13 mouse cellular contexts compared by ENCODE assay signal in the genomic region with DNA sequence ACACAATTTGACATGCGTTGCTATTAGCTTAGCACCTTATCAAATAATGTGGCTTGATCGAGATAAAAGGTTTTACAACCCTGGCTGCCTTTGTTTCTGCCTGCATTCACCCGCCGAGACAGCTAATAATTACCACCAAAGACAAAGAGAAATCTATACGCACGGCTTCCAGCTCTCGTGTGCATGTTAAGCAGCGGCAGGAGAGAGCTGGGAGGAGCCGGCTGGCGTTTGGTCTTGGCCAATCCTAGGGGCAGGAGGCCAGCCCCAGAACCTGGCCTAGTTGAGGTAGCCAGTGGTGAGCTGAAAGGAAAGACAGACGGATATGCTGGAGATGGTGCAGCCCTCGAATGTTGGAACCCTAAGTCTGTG.
A peak's percentile ranks its signal among the peaks of the same experiment; 100 is the strongest.
DNase-seq lines count a peak whose midpoint lies in the region; ATAC-seq and TF ChIP-seq lines count a peak whose summit lies in the region.
"Had no signal": no experiment of that assay in that cellular context is flagged by ENCODE, and none has a peak within 500 bp of the region (broad histone marks: within the 10 kb centered on the region; RNA-seq: fewer than 3 reads in every experiment).

No protein-coding gene starts in this region.

- TF ChIP-seq CTCF in forebrain, postnatal 0 days (IDR thresholded peaks at IDR 0.05; ENCODE audit: low read depth): no peak
- no peak for TF ChIP-seq CTCF in left cerebral cortex, adult 2 months (IDR thresholded peaks at IDR 0.05)

- H3K27ac ChIP-seq in forebrain, embryonic 11.5 days (ENCODE audit: low read depth, low read length): peak overlapping the region; percentile 73
- peak overlapping the region; percentile 79 for H3K27ac ChIP-seq in forebrain, postnatal 0 days (ENCODE audit: low read depth, low read length)
- peak overlapping the region; percentile 45 for H3K27ac ChIP-seq in midbrain, embryonic 11.5 days (ENCODE audit: low read depth, low read length)
- no peak overlapping the region for H3K27ac ChIP-seq in left cerebral cortex, adult 2 months

- ATAC-seq in forebrain, embryonic 11.5 days (replicated peaks; ENCODE audit: low FRiP score): 0 out of 2 replicates have a peak, but pooled peaks have one; percentile 49
- ATAC-seq in forebrain, postnatal 0 days: peak; percentile 63
- no peak for ATAC-seq in midbrain, embryonic 11.5 days (ENCODE audit: low FRiP score)
- no peak for ATAC-seq in erythroid progenitor cell, adult 5-6 weeks (replicated peaks; ENCODE audit: low FRiP score, poor library complexity, severe bottlenecking)

- WGBS in forebrain, embryonic 11.5 days: 37% methylated on average over 12 of the region's 12 CpGs
- 13% methylated on average over 12 of the region's 12 CpGs for WGBS in forebrain, postnatal 0 days
- 75% methylated on average over 12 of the region's 12 CpGs for WGBS in midbrain, embryonic 11.5 days

- intact Hi-C loops in left cerebral cortex, adult 2 months (cut with DNase I): loop anchor here (2.0 kb wide), 1 partner anchor 150 kb away; no protein-coding TSS in a partner anchor
- intact Hi-C loops in left cerebral cortex, postnatal 36 days (cut with DNase I): no loop called here

- DNase-seq in forebrain, embryonic 11.5 days (ENCODE audit: low spot score): peak; percentile 72
- DNase-seq in forebrain, postnatal 0 days: peak; percentile 71
- DNase-seq in midbrain, embryonic 11.5 days (ENCODE audit: low spot score, missing footprints): no peak
- peak; percentile 31 for DNase-seq in retina, embryonic 14.5 days (ENCODE audit: low spot score)
- no peak for DNase-seq in left cerebral cortex, adult 2 months (ENCODE audit: extremely low spot score in 1 of 2, low spot score in 2 of 2)
- DNase-seq in left cerebral cortex, postnatal 36 days (ENCODE audit: low spot score in 2 of 2): no peak
- DNase-seq: adrenal gland, postnatal 14 days; gastrocnemius, postnatal 36 days; kidney, adult 8-10 months; liver; thymus, postnatal 36 days had no signal

- peak overlapping the region; percentile 5; the same call in 1 of the 2 replicates for H3K9ac ChIP-seq in forebrain, embryonic 11.5 days (ENCODE audit: low read length)
- H3K9ac ChIP-seq in forebrain, postnatal 0 days: no peak overlapping the region
- H3K9ac ChIP-seq in midbrain, embryonic 11.5 days (ENCODE audit: low read length): no peak overlapping the region

- peaks cover 14% of the 10 kb centered on the region for H3K4me1 ChIP-seq in forebrain, embryonic 11.5 days (replicated peaks; ENCODE audit: control insufficient read depth, insufficient read depth, low read length)
- peaks cover 15% of the 10 kb centered on the region for H3K4me1 ChIP-seq in forebrain, postnatal 0 days (ENCODE audit: insufficient read depth)
- H3K4me1 ChIP-seq in midbrain, embryonic 11.5 days (ENCODE audit: control insufficient read depth, insufficient read depth, low read length): peaks cover 2% of the 10 kb centered on the region; the same call in 1 of the 2 replicates

- H3K9me3 ChIP-seq in forebrain, embryonic 11.5 days (ENCODE audit: control insufficient read depth, low read length): no peaks in the 10 kb centered on the region
- no peaks in the 10 kb centered on the region for H3K9me3 ChIP-seq in forebrain, postnatal 0 days (ENCODE audit: low read length)
- H3K9me3 ChIP-seq in midbrain, embryonic 11.5 days (ENCODE audit: control insufficient read depth, low read length): no peaks in the 10 kb centered on the region

- H3K36me3 ChIP-seq in forebrain, embryonic 11.5 days (ENCODE audit: control insufficient read depth, insufficient read depth, low read length): no peaks in the 10 kb centered on the region
- H3K36me3 ChIP-seq in forebrain, postnatal 0 days (ENCODE audit: insufficient read depth): no peaks in the 10 kb centered on the region
- no peaks in the 10 kb centered on the region for H3K36me3 ChIP-seq in midbrain, embryonic 11.5 days (ENCODE audit: control insufficient read depth, insufficient read depth, low read length)

- H3K4me2 ChIP-seq in forebrain, embryonic 11.5 days (ENCODE audit: low read depth, low read length, severe bottlenecking): no peak overlapping the region
- H3K4me2 ChIP-seq in forebrain, postnatal 0 days (ENCODE audit: low read depth): no peak overlapping the region
- no peak overlapping the region for H3K4me2 ChIP-seq in midbrain, embryonic 11.5 days

- no peak overlapping the region for H3K4me3 ChIP-seq in forebrain, embryonic 11.5 days (ENCODE audit: low read depth, low read length)
- H3K4me3 ChIP-seq in forebrain, postnatal 0 days (ENCODE audit: low read depth, low read length): no peak overlapping the region
- no peak overlapping the region for H3K4me3 ChIP-seq in midbrain, embryonic 11.5 days (ENCODE audit: low read depth, low read length)
- H3K4me3 ChIP-seq in left cerebral cortex, adult 2 months: no peak overlapping the region

- H3K27me3 ChIP-seq in forebrain, embryonic 11.5 days (ENCODE audit: control insufficient read depth, insufficient read depth, low read length): no peaks in the 10 kb centered on the region
- H3K27me3 ChIP-seq in forebrain, postnatal 0 days (ENCODE audit: insufficient read depth, low read length): no peaks in the 10 kb centered on the region
- no peaks in the 10 kb centered on the region for H3K27me3 ChIP-seq in midbrain, embryonic 11.5 days (ENCODE audit: control insufficient read depth, insufficient read depth, low read length)
- H3K27me3 ChIP-seq: CH12.LX had no signal

Comparison
In these comparisons a context has a peak if more than half of its experiments do, and no peak if none do; other contexts are left out.
1. ATAC-seq: peak in forebrain, embryonic 11.5 days (single experiment) and forebrain, postnatal 0 days (single experiment); none in midbrain, embryonic 11.5 days (single experiment) and erythroid progenitor cell, adult 5-6 weeks (single experiment).
2. DNase-seq: peak in forebrain, embryonic 11.5 days (single experiment), forebrain, postnatal 0 days (single experiment) and retina, embryonic 14.5 days (single experiment); none in midbrain, embryonic 11.5 days (single experiment), left cerebral cortex, adult 2 months (0 of 2) and left cerebral cortex, postnatal 36 days (0 of 2).